Mouse (Mus musculus): ENCODE measurements around the gene Tead3.

- peak; percentile 86 for TF ChIP-seq CTCF (IDR thresholded peaks at IDR 0.05; ENCODE audit: control insufficient read depth, insufficient read depth, insufficient read length)
- no peak for TF ChIP-seq CEBPB (IDR thresholded peaks at IDR 0.05; ENCODE audit: low read depth)
- no peak for TF ChIP-seq USF1 (IDR thresholded peaks at IDR 0.05; ENCODE audit: low read depth)
- TF ChIP-seq MAX (IDR thresholded peaks at IDR 0.05): no peak
- no peak for TF ChIP-seq MYOG (IDR thresholded peaks at IDR 0.05; ENCODE audit: control insufficient read depth, extremely low read depth, insufficient read length)
These were observed 23.2 kb upstream of the Tead3 start for GRCm38 (mm10) chr17:28373821-28374220.

Data from C2C12 (cell line).